Mouse (Mus musculus): ENCODE measurements around the gene Nlk.

GRCm38 (mm10) chr11:78530001-78530400, 167.2 kb downstream of the Nlk start:
- TF ChIP-seq CTCF (IDR thresholded peaks at IDR 0.05; ENCODE audit: low read depth, low read length) (no peak), POLR2A (IDR thresholded peaks at IDR 0.05; ENCODE audit: borderline replicate concordance, low read depth, low read length) (no peak)

All from bone marrow macrophage, adult 2 months (primary cell).